Mouse (Mus musculus): ENCODE data around the gene Nrxn2. TPM values are rescaled to one million over a fixed set of nuclear protein-coding genes. Genes with fewer than 3 reads are reported as not detected.

The Nrxn2 gene
- polyA plus RNA-seq, 1 experiment from 2014 or later, result 0.47 TPM

DNA sequence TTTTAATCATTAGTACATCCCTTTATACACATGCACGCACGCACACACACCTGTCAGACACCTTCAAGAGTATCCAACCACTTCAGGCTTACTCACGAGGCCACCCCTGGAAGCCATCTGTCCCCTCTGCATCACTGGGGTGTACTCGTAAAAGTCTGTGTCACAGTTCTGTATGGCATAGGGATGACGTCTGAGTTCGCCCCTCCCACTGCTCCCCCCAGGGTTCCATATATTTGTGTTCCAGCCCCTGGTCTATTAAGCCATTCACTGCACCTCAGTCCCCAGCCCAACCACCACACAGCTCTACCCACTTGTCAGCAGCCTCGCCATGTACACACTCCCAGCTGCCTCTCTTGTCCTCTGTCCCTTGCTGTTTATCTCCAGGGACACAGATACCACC, 3.5 kb downstream of the Nrxn2 start:
- no peak overlapping the region for H3K4me2 ChIP-seq
- no peak for DNase-seq
- H3K36me3 ChIP-seq (ENCODE audit: insufficient read depth), result no peaks in the 10 kb centered on the region
- H3K4me1 ChIP-seq (ENCODE audit: insufficient read depth), result 0 out of 2 replicates have a peak, but pooled peaks cover 3% of the 10 kb centered on the region
- 59% methylated on average over 7 of the region's 7 CpGs for WGBS
- no peak for TF ChIP-seq CTCF (IDR thresholded peaks at IDR 0.05; ENCODE audit: low read depth)
- no peaks in the 10 kb centered on the region for H3K9me3 ChIP-seq (ENCODE audit: low read depth, low read length)
- ATAC-seq (ENCODE audit: insufficient read depth), result no peak
- peaks cover 67% of the 10 kb centered on the region for H3K27me3 ChIP-seq (ENCODE audit: insufficient read depth, low read length)
- H3K27ac ChIP-seq (ENCODE audit: low read depth), result no peak overlapping the region
- H3K4me3 ChIP-seq (ENCODE audit: low read depth, low read length), result no peak overlapping the region
- no peak overlapping the region for H3K9ac ChIP-seq

GRCm38 (mm10) chr19:6423241-6423640, 4.7 kb downstream of the Nrxn2 start:
- H3K4me1 ChIP-seq (ENCODE audit: insufficient read depth), result 0 out of 2 replicates have a peak, but pooled peaks cover 2% of the 10 kb centered on the region
- no peak overlapping the region for H3K9ac ChIP-seq
- 78% methylated on average over 16 of the region's 16 CpGs for WGBS
- H3K4me2 ChIP-seq, result no peak overlapping the region
- ATAC-seq (ENCODE audit: insufficient read depth), result no peak
- no peaks in the 10 kb centered on the region for H3K9me3 ChIP-seq (ENCODE audit: low read depth, low read length)
- no peak for TF ChIP-seq CTCF (IDR thresholded peaks at IDR 0.05; ENCODE audit: low read depth)
- H3K4me3 ChIP-seq (ENCODE audit: low read depth, low read length), result no peak overlapping the region
- no peak for DNase-seq
- peaks cover 69% of the 10 kb centered on the region for H3K27me3 ChIP-seq (ENCODE audit: insufficient read depth, low read length)
- H3K27ac ChIP-seq (ENCODE audit: low read depth), result no peak overlapping the region
- H3K36me3 ChIP-seq (ENCODE audit: insufficient read depth), result no peaks in the 10 kb centered on the region

DNA sequence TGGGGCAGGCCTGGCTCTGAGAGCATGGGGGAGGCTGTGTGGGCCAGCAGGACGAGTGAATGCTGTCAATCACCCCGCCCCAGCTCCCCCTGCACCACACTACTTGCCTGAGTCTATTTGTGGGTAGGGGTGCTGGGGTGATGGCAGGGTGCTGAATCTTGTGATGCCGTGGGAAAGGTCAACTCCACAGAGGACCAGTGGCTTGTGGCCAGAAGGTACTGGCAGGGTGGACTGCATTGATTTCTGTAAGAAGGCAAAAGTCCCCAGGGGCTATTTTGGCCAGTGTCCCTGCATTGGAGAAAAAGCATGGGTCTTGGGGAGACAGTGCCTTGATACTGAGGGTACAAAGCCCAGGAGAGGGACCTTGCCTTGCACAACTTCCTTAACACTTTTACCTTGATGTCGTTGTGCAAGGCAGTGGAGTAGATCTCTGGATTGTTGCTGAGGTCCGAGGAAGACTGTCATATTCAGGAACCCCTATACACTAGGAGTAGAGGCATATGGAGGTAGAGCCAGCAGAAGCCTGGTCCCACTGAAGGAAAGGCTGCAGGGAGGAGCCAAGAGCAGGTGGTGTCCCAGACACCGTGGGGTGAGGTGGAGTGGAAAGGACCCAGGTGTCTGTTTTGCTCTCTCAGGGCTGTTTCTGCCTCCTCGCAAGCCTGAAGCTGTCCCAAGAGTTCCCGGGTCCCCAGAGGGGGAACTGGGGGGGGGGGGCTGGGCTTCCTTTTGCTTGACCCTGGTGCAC, 5.8 kb downstream of the Nrxn2 start:
- no peak for TF ChIP-seq CTCF (IDR thresholded peaks at IDR 0.05; ENCODE audit: low read depth)
- no peaks in the 10 kb centered on the region for H3K36me3 ChIP-seq (ENCODE audit: insufficient read depth)
- ATAC-seq (ENCODE audit: insufficient read depth) (no peak), DNase-seq (no peak)
- H3K4me1 ChIP-seq (ENCODE audit: insufficient read depth), result peaks cover 5% of the 10 kb centered on the region; the same call in 1 of the 2 replicates
- H3K27me3 ChIP-seq (ENCODE audit: insufficient read depth, low read length), result peaks cover 69% of the 10 kb centered on the region
- no peak overlapping the region for H3K9ac ChIP-seq
- H3K27ac ChIP-seq (ENCODE audit: low read depth), result no peak overlapping the region
- WGBS, result 53% methylated on average over 7 of the region's 8 CpGs
- H3K9me3 ChIP-seq (ENCODE audit: low read depth, low read length), result no peaks in the 10 kb centered on the region
- no peak overlapping the region for H3K4me2 ChIP-seq
- no peak overlapping the region for H3K4me3 ChIP-seq (ENCODE audit: low read depth, low read length)

DNA sequence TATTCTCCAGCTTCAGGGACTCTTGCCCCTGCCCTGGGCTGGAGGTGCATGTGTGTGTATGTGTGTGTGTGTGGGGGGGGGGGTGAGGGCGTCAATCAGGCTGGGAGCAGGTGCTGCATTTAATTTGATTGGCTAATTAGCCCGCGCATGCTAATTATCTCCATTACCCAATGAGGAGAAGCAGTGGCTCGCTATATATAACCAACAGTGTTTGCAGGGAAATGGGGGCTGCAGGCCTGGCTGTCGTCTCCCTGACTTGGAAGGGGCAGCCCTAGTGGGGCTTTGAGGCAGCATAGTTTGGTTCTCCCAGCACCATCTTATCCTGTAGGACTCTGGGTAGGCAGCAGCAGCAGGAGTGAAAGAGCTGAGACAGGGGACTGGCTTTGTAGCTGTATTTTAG, 7.1 kb downstream of the Nrxn2 start:
- DNase-seq (no peak), ATAC-seq (ENCODE audit: insufficient read depth) (no peak)
- Histone ChIP-seq H3K9me3 (ENCODE audit: low read depth, low read length) (no peaks in the 10 kb centered on the region), H3K4me2 (no peak overlapping the region), H3K9ac (no peak overlapping the region), H3K4me1 (ENCODE audit: insufficient read depth) (peaks cover 5% of the 10 kb centered on the region; the same call in 1 of the 2 replicates), H3K4me3 (ENCODE audit: low read depth, low read length) (no peak overlapping the region), H3K36me3 (ENCODE audit: insufficient read depth) (no peaks in the 10 kb centered on the region), H3K27ac (ENCODE audit: low read depth) (no peak overlapping the region), H3K27me3 (ENCODE audit: insufficient read depth, low read length) (peaks cover 69% of the 10 kb centered on the region)
- TF ChIP-seq CTCF (IDR thresholded peaks at IDR 0.05; ENCODE audit: low read depth), result no peak
- WGBS, result 48% methylated on average over 5 of the region's 5 CpGs

- no peaks in the 10 kb centered on the region for H3K36me3 ChIP-seq (ENCODE audit: insufficient read depth)
- DNase-seq (peak; percentile 86), ATAC-seq (ENCODE audit: insufficient read depth) (peak; percentile 48; the same call in 1 of the 2 replicates)
- H3K9me3 ChIP-seq (ENCODE audit: low read depth, low read length), result no peaks in the 10 kb centered on the region
- TF ChIP-seq CTCF (IDR thresholded peaks at IDR 0.05; ENCODE audit: low read depth), result no peak
- peaks cover 64% of the 10 kb centered on the region for H3K27me3 ChIP-seq (ENCODE audit: insufficient read depth, low read length)
- H3K4me1 ChIP-seq (ENCODE audit: insufficient read depth), result peaks cover 5% of the 10 kb centered on the region; the same call in 1 of the 2 replicates
- 22% methylated on average over 13 of the region's 13 CpGs for WGBS
- no peak overlapping the region for H3K27ac ChIP-seq (ENCODE audit: low read depth)
- no peak overlapping the region for H3K4me2 ChIP-seq
- no peak overlapping the region for H3K9ac ChIP-seq
- no peak overlapping the region for H3K4me3 ChIP-seq (ENCODE audit: low read depth, low read length)
Measured at GRCm38 (mm10) chr19:6426703-6427500, 8.4 kb downstream of the Nrxn2 start.

- Histone ChIP-seq H3K9me3 (ENCODE audit: low read depth, low read length) (no peaks in the 10 kb centered on the region), H3K4me1 (ENCODE audit: insufficient read depth) (peaks cover 5% of the 10 kb centered on the region; the same call in 1 of the 2 replicates), H3K4me3 (ENCODE audit: low read depth, low read length) (peak overlapping the region; percentile 31), H3K27ac (ENCODE audit: low read depth) (no peak overlapping the region), H3K27me3 (ENCODE audit: insufficient read depth, low read length) (peaks cover 64% of the 10 kb centered on the region), H3K9ac (no peak overlapping the region), H3K36me3 (ENCODE audit: insufficient read depth) (no peaks in the 10 kb centered on the region), H3K4me2 (peak overlapping the region; percentile 58)
- 1% methylated on average over 92 of the region's 94 CpGs for WGBS
- ATAC-seq (ENCODE audit: insufficient read depth) (peak; percentile 59), DNase-seq (peak; percentile 76)
- TF ChIP-seq CTCF (IDR thresholded peaks at IDR 0.05; ENCODE audit: low read depth), result no peak
Measured at GRCm38 (mm10) chr19:6427653-6428434, 9.3 kb downstream of the Nrxn2 start.
